Mouse (Mus musculus): ENCODE results near the gene Top2a.

Top2a gene

DNA sequence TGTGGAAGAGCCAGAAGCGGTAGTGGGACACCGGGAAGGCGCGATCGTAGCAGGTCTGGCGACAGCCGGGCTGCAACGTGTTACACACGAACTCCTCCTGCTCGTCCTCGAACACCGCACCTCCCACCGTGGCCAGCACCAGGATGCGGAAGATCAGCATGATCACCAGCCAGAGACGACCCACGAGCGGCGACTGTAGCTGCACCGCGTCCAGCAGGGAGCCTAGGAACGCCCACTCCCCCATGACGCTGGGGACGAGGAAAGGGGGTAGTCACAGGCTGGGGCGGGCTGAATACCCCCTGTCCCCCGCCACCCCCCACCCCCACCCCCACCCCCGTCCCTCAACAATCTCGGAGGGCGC lies 41.2 kb downstream of the Top2a start, which contains the start of gene Gjd3:
Gjd3 (minus strand) TSS at position 244 of the 361 bp plus-strand sequence.
- in situ Hi-C loops (cut with MboI) = no loop called here

DNA sequence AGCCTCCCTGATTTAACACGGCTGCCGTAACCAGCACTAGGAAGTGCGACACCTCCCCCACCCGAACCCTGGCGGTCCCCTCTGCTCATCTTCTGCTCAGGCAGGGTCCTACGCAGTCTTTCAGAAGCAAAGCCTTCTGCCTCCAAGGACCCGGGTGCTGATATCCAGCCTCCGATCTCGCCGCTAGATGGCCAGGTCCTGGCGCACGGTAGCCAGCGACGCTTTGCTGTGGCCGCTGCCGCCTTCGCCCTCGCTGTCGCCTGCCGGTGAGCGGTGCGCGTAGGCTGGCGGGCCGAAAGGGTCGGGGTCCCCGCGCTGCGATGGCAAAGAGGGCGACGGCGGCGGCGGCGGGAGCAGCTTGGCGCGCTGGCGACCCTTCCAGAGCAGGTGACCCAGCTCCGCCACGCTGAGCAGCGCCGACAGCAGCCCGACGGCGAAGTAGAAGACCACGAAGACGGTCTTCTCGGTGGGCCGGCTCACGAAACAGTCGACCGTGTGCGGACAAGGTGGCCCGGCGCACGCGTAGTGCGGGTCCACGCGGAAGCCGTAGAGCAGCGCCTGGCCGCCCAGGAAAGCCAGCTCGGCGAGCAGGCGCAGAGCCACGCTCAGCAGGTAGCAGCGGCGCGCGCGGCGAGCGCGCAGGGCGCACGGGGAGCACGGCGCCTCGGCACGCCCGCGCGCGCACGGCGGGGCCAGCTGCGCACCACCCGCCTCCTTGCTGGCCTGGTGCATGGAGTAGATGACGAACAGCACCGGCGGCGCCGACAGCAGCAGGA lies 41.8 kb downstream of the Top2a start:
- in situ Hi-C loops (cut with MboI) = no loop called here

DNA sequence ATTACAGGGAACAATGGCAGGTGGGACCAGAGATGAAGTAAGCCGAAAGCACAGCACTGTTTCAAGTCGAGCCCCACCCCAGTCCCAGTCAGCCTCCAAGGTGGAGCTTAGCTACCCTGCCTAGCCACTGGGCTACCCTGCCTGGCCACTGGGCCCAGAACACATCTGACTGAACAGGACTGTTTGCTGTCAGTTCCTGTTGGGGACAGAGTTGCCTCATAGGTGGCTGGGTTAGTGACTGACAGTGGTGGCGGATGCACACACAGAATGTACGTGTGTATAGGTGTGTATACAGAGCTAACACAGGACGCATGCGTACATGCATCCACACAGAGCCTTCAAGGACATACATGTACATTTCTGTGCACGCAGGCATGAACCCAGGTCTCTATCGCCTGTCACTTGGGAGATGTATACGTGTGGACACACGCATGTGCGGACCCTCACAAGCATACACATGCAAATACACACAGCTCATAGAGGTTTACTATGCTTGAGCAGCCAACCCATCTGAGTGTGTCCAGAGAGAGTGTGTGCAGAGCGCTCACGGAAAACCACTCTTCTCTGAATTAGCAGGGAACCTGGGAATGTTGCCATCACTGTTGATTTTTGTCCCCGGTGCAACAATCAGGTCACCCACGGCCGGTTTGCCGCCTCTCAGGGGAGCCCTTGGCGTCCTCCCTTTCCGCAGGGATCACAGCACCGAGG lies 42.5 kb downstream of the Top2a start:
- in situ Hi-C loops (cut with MboI) = no loop called here

DNA sequence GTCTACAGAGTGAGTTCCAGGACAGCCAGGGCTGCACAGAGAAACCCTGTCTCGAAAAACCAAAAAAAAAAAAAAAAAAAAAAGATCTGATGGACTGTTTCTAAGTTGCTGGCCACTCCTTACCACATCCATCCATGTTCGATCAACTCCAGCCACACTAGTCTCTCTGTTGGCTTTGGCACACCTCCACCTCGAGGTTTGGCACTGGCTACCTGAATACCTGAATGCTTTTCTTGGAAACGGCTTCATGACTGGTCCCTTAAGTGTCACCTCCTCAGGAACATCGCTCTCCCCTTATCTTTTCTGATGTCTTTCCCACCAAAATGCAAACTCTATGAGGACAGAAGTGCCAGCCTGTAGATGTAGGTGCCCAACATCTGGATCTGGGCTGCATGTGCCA lies 44.6 kb downstream of the Top2a start:
- in situ Hi-C loops (cut with MboI) = no loop called here

DNA sequence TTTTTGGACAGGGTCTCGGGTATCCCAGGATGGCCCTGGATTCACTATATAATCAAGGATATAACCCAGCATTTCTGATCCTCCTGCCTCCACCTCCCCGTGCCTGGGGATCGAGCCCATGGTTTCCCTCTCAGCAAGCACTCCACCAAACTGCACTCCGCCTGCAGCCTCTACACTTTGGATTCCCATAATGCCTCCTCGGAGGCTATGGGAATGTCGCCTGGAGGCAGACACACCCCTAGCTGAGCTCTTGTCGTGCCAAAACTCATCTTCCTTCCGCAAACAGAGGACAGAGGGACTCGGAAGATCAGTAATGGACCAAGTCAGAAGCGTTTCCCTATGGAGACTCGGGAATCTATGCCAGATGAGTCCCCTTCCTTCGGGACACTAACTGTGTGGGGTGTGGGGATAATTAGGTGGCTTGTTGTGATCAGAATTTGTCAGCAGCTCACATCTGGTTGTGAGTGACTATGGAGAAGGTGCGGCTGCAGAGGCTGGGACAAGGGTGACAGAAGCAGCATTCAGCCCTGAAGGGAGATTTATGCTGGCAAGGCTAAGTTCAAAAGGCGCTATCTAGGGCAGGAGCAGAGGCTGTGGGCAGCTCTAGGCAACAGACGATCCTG lies 45.4 kb downstream of the Top2a start:
- in situ Hi-C loops (cut with MboI) = no loop called here

DNA sequence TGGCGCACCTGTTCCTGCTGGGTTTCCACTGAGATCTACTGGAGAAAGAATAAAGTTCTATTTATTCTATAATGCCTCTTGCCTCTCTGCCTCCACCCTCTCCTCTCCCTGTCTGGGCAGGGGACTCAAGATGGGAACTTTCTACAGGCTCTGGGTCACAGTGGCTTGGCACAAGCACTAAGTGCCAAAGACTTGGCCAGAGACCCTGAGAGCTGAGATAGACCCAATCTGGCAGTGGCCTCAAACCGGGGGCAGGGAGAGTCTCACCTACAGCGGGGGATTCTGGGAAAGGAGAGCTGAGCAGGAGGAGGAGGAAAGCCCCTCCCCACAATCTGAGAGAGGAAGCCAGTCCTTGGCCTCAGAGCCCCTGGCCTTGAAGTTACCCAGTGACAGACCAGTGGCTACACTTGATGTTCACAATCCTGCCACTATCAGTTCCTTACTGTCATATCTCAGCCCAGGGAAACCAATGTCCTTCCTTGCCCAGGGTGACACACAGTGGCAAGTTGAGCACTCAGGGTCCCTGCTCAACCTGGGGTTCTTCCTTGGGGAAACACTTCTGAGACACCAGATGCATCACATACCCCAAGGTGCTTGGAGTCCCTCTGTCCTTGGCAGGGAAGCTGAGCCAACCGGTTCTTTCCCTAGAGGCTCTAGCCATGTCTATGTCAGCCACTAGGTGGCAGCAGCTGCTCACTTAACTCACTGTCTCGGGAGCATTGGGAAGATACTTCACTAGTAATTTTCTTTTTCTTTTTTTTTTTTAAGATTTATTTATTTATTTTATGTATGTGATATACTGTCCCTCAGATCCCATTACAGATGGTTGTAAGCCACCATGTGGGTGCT lies 48.9 kb downstream of the Top2a start:
- in situ Hi-C loops (cut with MboI) = loop anchor here (5.0 kb wide), 1 partner anchor 38 kb away; no protein-coding TSS in a partner anchor

DNA sequence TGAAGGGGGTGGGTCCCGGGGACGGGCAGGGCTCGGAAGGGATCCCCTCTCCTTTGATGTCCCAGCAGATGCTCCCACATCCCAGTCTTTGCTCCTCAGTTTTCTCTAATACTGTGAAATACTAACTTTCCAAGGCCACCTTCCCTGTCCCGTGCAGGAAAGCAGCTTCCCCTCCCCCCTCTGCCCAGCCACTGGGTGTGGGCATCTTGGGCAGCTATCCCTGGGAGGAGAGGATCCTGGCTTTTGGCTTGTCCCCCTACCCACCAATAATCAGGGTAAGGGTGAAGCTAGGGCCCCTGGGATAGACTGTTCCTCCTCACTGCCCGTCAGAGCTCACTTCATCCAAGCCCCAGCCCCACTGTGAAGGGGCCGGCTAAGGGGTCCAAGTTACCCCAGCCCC lies 49.8 kb downstream of the Top2a start:
- in situ Hi-C loops (cut with MboI) = loop anchor here (5.0 kb wide), 1 partner anchor 37 kb away; no protein-coding TSS in a partner anchor

DNA sequence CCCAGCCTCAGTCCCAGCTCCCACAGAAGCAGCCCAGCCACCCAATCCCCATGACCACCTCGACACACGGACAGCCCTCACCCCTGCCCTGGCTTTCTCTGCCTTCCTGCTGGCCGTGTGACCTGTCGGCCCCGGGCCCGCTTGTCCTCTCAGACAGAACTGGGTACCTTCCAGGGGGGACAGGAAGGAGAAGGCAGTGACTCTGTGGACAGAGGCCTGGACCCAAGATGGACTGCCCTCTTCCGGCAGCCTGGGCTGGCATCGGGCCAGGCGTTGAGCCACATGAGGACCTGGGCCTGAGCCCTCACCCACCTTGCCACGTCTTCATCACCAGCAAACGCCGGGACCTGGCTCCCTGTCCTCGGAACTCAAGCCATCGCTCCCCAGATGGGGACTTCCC lies 50.4 kb downstream of the Top2a start:
- in situ Hi-C loops (cut with MboI) = loop anchor here (5.0 kb wide), 1 partner anchor 36 kb away; no protein-coding TSS in a partner anchor

DNA sequence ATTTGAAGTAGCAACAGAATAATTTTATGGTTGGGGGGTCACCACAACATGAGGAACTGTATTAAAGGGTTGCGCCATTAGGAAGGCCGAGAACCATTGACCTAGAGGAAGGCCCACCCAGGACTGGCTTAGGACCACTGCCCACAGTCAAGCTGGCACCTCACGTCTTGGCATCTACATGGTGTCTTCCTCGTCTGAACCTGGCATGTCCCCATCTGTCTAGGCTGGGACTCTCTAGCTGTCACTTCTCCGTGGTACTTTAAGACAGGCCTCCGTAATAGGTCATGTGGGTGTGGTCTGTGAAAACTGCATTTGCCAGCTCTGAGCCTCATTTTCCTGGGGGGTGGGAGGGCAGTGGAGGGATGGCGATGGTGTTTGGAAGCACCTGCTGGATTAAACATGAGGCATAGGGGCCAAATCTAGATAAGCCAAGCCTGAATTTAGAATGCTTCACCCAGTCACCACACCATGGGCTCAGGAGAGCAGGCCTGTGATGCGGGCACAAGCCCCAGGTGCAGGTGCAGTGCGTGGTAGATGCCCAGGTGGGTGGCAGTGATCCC lies 51.1 kb downstream of the Top2a start:
- in situ Hi-C loops (cut with MboI) = loop anchor here (5.0 kb wide), 1 partner anchor 36 kb away; no protein-coding TSS in a partner anchor

DNA sequence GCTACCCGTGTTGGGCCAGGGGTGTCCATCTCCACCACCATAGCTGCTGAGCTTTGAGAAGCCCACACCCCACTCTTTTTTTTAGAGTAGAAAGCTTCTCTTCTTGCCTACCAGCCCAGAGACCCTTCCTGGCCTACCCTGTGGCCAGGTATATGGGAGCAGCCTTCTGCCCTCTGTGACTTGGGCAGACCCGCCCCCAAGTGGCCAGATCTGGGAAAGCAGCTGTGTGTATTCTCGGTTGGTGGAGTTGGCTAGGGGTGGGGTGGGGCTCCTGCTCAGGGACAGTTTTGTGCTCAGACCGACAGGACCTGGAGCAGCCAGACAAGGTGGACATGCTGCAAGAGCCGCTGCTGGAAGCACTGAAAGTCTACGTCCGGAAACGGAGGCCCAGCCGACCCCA lies 51.8 kb downstream of the Top2a start:
- in situ Hi-C loops (cut with MboI) = loop anchor here (5.0 kb wide), 1 partner anchor 35 kb away; no protein-coding TSS in a partner anchor

DNA sequence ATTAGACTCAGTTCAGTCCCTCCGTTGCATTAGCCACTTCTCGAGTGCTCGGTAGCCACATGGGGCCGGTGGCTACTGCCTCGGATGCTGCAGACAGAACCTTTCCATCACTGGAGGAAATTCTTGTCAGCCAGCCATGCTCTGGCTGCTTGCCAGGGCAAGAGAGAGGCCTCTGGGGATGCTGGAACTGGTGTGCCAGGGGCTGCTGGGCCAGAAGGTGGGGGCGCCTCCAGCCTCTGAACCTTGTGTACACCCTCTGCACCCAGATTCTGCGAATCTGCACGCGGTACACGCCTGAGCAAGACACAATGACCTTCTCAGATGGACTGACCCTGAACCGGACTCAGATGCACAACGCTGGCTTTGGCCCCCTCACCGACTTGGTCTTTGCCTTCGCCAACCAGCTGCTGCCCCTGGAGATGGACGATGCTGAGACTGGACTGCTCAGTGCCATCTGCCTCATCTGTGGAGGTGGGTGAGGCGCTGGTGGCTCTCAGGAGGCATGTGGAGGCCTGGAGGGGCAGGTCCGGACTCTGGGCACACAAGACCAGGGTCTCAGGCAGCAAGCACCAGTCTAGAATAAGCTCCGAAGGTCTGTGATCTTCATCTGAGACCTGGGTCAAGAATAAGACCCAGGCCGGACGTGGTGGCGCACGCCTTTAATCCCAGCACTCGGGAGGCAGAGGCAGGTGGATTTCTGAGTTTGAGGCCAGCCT lies 52.5 kb downstream of the Top2a start:
- in situ Hi-C loops (cut with MboI) = loop anchor here (5.0 kb wide), 1 partner anchor 34 kb away; no protein-coding TSS in a partner anchor

DNA sequence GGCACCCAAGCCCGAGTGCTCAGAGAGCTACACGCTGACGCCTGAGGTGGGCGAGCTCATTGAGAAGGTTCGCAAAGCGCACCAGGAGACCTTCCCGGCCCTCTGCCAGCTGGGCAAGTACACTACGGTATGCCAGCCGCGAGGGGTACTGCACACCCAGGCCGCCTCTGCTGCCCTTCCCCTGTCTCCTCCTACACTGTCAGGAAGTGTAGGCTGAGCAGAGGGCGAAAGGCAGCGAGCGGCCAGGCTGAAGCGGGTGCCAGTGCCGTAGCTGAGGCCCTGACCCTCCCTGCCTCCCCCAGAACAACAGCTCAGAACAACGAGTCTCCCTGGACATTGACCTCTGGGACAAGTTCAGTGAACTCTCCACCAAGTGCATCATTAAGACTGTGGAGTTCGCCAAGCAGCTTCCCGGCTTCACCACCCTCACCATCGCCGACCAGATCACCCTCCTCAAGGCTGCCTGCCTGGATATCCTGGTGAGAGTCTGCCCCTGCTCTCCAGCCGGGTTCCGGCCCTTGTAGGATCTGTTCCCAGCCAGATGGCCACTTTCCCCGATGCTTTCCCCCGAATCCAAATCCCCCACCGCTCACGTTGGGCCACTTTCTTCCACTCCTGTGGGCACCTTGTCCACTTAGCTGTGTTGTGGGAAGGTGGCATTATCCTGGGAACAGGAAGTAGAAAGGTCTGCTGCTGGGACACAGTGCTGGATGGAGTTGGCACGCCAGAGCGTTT lies 53.6 kb downstream of the Top2a start:
- in situ Hi-C loops (cut with MboI) = loop anchor here (5.0 kb wide), 1 partner anchor 33 kb away; no protein-coding TSS in a partner anchor

DNA sequence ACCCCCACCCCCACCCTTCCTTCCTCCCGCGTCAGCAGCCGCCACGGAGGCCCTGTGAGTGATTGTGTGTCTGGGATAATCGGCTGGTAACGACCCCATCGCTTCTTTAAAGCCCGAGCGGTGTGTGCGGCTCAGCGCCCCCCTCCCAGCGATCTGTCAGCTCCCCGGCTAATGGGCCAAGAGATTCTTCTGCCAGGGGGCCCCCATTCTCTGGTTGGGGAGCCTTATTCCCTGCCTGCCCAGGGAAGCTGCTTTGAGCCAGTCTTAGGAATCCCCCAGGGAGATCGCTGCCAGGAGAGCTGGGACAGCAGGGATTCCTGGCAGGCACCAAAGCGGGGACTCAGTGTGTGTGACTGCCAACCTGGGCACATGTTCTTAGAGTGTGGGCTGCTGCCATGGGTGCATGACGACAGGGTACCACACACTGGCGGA lies 54.5 kb downstream of the Top2a start:
- in situ Hi-C loops (cut with MboI) = no loop called here

DNA sequence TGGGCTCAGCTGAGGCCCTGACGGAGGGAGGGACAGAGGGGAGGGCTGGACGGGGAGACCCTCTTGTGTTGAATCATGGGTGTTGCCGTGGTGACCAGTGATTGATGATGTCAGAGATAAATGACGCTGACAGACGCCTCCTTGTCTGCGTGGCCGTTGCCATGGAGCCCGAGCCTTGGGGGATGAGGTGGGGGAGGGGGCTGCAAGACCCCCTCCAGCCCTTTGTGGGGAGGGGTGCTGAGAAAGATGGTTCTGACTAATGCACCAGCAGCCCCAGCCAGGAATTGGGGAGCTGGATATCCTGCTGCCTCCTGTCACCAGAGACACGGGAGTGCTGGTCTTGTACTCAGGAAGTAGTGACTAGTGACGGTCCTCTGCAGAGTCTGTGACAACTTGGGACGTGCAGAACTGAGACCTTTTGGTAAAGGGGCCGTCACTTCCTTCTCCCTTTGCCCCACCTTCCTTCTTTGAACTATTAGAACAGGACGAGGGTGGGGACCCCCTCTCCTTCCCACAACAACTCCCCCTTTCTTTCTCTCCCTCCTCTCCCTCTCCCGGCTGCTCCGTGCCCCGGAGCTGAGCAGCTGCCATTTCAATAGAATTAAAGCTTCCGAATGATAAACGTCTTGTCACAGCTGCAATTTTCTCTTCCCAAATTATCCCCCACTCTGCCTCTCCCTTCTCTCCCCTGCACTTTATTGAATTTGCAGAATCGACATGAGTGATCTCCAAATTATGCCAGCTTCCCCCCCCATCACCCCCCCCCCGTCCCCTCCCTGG lies 55.1 kb downstream of the Top2a start:
- in situ Hi-C loops (cut with MboI) = no loop called here

DNA sequence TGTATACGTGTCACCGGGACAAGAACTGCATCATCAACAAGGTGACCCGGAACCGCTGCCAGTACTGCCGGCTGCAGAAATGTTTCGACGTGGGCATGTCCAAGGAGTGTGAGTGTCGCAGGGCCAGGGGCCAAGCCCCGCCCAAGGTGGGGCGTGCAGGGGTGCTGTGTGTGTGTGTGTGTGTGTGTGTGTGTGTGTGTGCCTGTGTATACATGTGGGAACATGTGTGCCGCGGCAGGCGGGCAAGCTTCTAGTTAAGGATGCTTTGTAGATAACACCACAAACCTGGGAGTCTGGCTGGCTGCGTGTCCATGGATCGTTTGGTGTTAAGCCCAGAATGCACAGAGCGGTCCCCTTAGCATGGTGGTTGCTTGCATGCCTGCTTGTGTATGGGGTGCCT lies 55.9 kb downstream of the Top2a start:
- in situ Hi-C loops (cut with MboI) = no loop called here

DNA sequence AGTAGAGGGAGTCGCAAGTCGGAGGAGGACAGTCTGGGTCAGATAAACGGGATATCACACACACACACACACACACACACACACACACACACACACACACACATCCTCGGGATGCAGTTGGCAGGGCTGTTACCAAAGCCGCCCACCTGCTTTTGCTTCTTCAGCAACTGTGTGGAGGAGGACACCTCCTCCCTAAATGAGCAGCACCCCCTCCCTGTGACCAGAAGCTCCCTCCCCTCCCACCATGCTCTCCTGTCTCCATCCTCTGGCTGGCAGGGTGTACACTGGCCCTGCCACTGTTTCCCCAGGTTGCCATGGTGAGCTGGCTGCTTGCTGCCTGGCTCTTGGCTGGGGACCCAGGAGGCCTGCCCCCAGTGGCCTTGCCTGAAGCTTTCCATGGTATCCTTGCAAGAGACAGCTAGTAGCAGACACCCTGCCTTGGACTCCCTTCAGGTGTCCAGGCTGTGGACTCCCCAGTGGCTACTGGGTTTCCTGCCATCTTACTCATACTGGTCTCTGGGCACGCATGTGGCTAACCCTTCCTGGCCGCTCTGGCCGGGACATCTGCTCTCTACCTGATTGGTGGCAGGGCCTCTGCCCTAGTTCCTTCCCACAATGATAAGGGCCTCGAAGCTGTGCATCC lies 57.4 kb downstream of the Top2a start:
- in situ Hi-C loops (cut with MboI) = no loop called here

DNA sequence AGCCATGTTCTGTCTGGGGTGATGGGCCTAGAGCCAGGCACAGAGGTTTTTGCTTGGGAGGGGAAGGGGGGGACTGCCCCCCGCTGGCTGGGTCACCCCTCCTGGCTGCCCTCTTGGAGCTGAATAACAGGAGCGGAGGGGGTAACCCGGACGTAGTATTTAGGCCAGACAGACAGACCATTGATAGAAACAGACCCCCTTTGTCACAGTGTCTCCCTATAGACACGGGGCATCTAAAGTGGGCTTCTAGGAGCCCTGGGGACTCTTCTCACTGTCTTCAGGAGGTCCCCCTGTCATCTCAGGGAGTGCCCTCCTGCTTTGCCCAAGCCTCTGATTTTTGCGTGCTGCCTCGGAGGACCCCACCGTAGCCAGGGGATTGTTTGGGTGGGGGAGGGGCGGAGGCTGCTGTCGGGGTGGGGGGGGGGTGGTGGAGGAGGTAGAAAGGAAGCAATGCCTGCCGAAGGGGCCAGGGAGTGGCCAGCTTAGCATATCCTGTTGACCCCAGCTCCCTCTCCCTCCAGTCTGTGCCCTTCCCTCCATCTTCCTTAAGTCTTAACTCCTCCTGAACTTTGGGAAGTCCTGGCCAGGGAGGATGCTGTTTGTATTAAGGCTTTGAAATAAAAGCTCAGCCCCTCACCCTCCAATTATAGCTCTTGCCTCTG lies 58.4 kb downstream of the Top2a start:
- in situ Hi-C loops (cut with MboI) = no loop called here

All from mature B cell (primary cell).